Mouse (Mus musculus): ENCODE data around the gene Gm960.

GRCm38 (mm10) chr19:4747631-4748312 is 49.3 kb upstream of the Gm960 start:
- TF ChIP-seq POLR2A (IDR thresholded peaks at IDR 0.05; ENCODE audit: borderline replicate concordance, insufficient read depth, low read length) (no peak), CTCF (IDR thresholded peaks at IDR 0.05; ENCODE audit: borderline replicate concordance, insufficient read depth, low read depth, low read length) (no peak)

Measured in cerebellum, adult 2 months (tissue).